Mouse (Mus musculus) left cerebral cortex, postnatal 36 days (tissue): ENCODE data around the gene Ppp2r1b. TPM values are rescaled to one million over a fixed set of nuclear protein-coding genes. Genes with fewer than 3 reads are reported as not detected.

Experiments
- total RNA-seq, 2 experiments: library from RNA; stranded (reverse); gene quantifications; 2 replicates each; pipeline ENCODE4 v1.2.3; 2021

Gene Ppp2r1b
- total RNA-seq, 2 experiments from 2014 or later: 13.6 to 15.4 TPM

Other genes with a start within 250 kb of the Ppp2r1b start
- 100 to 1,000 TPM; 105 to 110 TPM for gene Sdhd, start 241.5 kb upstream of the Ppp2r1b start, total RNA-seq
- gene Timm8b, start 241.4 kb upstream of the Ppp2r1b start, total RNA-seq: 100 to 1,000 TPM; 218 to 255 TPM
- gene Pih1d2, start 228.0 kb upstream of the Ppp2r1b start, total RNA-seq: 1 to 10 TPM; 3.1 to 3.7 TPM
- gene Nkapd1, start 227.8 kb upstream of the Ppp2r1b start, total RNA-seq: 10 to 100 TPM; 23.0 to 25.3 TPM
- 100 to 1,000 TPM; 116 to 117 TPM for gene Dlat, start 185.5 kb upstream of the Ppp2r1b start, total RNA-seq
- 10 to 100 TPM; 79.6 to 82.8 TPM for gene Dixdc1, start 105.8 kb upstream of the Ppp2r1b start, total RNA-seq
- 1 to 10 TPM; 2.4 to 3.2 TPM for gene 2310030G06Rik, start 98.8 kb upstream of the Ppp2r1b start, total RNA-seq
- 100 to 1,000 TPM; 151 to 182 TPM for gene Cryab, start 94.0 kb upstream of the Ppp2r1b start, total RNA-seq
- gene Hspb2, start 92.9 kb upstream of the Ppp2r1b start, total RNA-seq: 1 to 10 TPM; 1.2 to 2.4 TPM
- gene Fdxacb1, start 77.1 kb upstream of the Ppp2r1b start, total RNA-seq: 1 to 10 TPM; 4.4 to 6.0 TPM
- 10 to 100 TPM; 24.3 to 26.0 TPM for gene Alg9, start 70.3 kb upstream of the Ppp2r1b start, total RNA-seq
- gene 1110032A03Rik, start 69.8 kb upstream of the Ppp2r1b start, total RNA-seq: 10 to 100 TPM; 35.2 to 37.2 TPM
- 10 to 100 TPM; 45.9 to 57.5 TPM for gene Sik2, start 163.8 kb downstream of the Ppp2r1b start, total RNA-seq
- not detected for gene Btg4, start 215.6 kb downstream of the Ppp2r1b start, total RNA-seq
- 1 to 10 TPM; 4.1 to 5.7 TPM for gene Layn, start 231.8 kb downstream of the Ppp2r1b start, total RNA-seq